Mouse (Mus musculus) embryonic fibroblast, embryonic 13.5 days (primary cell): ENCODE results near the gene Gng8. TPM values are rescaled to one million over a fixed set of nuclear protein-coding genes. Genes with fewer than 3 reads are reported as not detected.

Experiments
- H3K27ac ChIP-seq: 2 replicates; pipeline ENCODE4 v1.5.1; 2012; ENCODE audit warnings: low read length, control low read depth, inconsistent platforms; ENCODE audit not compliant: insufficient read depth
- H3K4me1 ChIP-seq: 2 replicates; pipeline ENCODE4 v1.6.1; 2011; ENCODE audit warnings: low read length; ENCODE audit not compliant: control insufficient read depth, insufficient read depth
- H3K4me3 ChIP-seq: 2 replicates; pipeline ENCODE4 v1.5.1; 2011; ENCODE audit warnings: mild to moderate bottlenecking, control low read depth, low read length; ENCODE audit not compliant: insufficient read depth
- CTCF ChIP-seq: IDR thresholded peaks from 2 replicates; pipeline ENCODE4 v1.5.1; 2011; ENCODE audit warnings: mild to moderate bottlenecking, control low read depth, low read length, moderate library complexity, borderline replicate concordance; ENCODE audit not compliant: insufficient read depth
- POLR2A ChIP-seq: IDR thresholded peaks from 2 replicates; pipeline ENCODE4 v1.6.1; 2011; ENCODE audit warnings: low read depth, mild to moderate bottlenecking, control low read depth, low read length, moderate library complexity
- polyA plus RNA-seq: library from polyadenylated mRNA; stranded (reverse); fragments of >200 nt; gene quantifications from 2 replicates; pipeline ENCODE4 v1.2.4, GENCODE M21; 2011; ENCODE audit warnings: low read depth; ENCODE audit not compliant: missing spikeins, insufficient read length

Gene Gng8
- polyA plus RNA-seq, 1 experiment: 24.7 TPM

- H3K27ac ChIP-seq: no peak overlapping the region
- no peak for TF ChIP-seq CTCF
- no peak for TF ChIP-seq POLR2A
- no peak overlapping the region for H3K4me3 ChIP-seq
- no peaks in the 10 kb centered on the region for H3K4me1 ChIP-seq
Measured at GRCm38 (mm10) chr7:16885905-16886304, 5.7 kb upstream of the Gng8 start.

GRCm38 (mm10) chr7:16890536-16890935 is 1.1 kb upstream of the Gng8 start:
- Histone ChIP-seq H3K27ac (peak overlapping the region; percentile 98), H3K4me1 (no peaks in the 10 kb centered on the region; the same call in 1 of the 2 replicates), H3K4me3 (peak overlapping the region; percentile 5)
- TF ChIP-seq CTCF (no peak), POLR2A (no peak)

DNA sequence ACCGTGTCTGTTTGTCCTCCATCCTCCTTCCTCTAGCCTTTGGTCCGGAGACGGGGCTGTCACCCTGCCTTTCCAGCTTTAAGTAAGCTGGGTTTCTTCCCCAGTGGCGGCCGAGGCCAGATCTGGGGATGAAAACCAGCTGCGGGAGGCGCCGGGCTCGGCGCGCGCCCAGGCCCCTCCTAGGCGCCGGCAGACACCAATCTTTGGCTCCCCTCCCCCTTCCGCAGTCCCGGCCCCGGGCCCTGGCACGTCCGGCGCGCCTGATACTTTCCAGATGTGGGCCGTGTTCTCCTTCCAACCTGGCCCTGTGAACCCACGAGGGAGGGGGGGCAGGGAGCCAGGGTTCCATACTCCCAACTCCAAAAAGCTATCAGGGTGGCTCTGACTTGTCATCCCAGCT is 642 bp upstream of the Gng8 start:
- Histone ChIP-seq H3K4me3 (peak overlapping the region; percentile 5), H3K4me1 (no peaks in the 10 kb centered on the region; the same call in 1 of the 2 replicates), H3K27ac (peak overlapping the region; percentile 98)
- peak; percentile 92 for TF ChIP-seq POLR2A
- TF ChIP-seq CTCF: no peak

GRCm38 (mm10) chr7:16892352-16892730 is 755 bp downstream of the Gng8 start:
- H3K27ac ChIP-seq: no peak overlapping the region
- peak overlapping the region; percentile 33 for H3K4me3 ChIP-seq
- H3K4me1 ChIP-seq: no peaks in the 10 kb centered on the region; the same call in 1 of the 2 replicates
- no peak for TF ChIP-seq CTCF
- TF ChIP-seq POLR2A: no peak

GRCm38 (mm10) chr7:16893612-16894011 is 2.0 kb downstream of the Gng8 start:
- Histone ChIP-seq H3K4me1 (no peaks in the 10 kb centered on the region; the same call in 1 of the 2 replicates), H3K27ac (no peak overlapping the region)
- TF ChIP-seq CTCF: no peak
- TF ChIP-seq POLR2A: no peak

DNA sequence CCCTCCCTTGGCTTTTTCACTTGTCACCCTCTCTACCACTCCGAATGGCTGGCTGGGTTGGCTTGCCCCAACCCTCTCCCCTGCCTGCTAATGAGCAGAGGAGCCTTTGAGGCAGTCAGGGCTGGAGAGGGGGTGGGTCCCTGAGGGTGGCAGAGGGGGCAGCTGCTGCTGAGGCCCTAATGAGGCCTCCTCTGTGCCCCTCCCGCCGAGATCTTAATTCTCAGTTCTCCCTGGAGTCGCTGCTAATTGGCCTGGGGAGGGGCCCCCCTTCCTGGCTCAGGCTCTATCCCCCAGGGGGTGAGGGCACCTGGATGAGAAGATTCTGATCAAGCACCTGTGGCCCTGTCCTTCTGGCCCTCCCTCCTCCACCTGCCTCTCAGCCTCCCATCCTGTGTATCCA is 2.7 kb downstream of the Gng8 start:
- Histone ChIP-seq H3K4me1 (no peaks in the 10 kb centered on the region; the same call in 1 of the 2 replicates), H3K4me3 (no peak overlapping the region), H3K27ac (no peak overlapping the region)
- TF ChIP-seq CTCF (no peak), POLR2A (no peak)

More at GRCm38 (mm10) chr7:16893612-16894011, 2.0 kb downstream of the Gng8 start:
- H3K4me3 ChIP-seq: no peak overlapping the region

DNA sequence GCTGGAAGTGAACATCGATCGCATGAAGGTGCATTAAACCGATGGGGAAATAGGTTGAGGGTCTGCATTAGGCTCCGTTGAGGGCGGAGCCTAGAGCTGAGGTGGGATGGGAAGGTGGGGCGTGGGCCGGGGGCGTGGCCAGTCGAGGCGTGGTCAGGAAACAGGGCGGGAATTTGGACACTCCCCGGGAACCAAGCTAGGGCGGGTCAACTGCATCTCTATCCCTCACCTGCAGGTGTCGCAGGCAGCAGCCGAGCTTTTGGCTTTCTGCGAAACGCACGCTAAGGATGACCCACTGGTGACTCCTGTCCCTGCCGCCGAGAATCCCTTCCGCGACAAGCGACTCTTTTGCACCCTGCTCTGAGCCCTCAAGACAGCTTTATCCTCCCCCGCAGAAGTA is 3.4 kb downstream of the Gng8 start:
- Histone ChIP-seq H3K27ac (no peak overlapping the region), H3K4me1 (no peaks in the 10 kb centered on the region; the same call in 1 of the 2 replicates)
- TF ChIP-seq CTCF (peak; percentile 86; the same call in 1 of the 2 replicates), POLR2A (no peak)

DNA sequence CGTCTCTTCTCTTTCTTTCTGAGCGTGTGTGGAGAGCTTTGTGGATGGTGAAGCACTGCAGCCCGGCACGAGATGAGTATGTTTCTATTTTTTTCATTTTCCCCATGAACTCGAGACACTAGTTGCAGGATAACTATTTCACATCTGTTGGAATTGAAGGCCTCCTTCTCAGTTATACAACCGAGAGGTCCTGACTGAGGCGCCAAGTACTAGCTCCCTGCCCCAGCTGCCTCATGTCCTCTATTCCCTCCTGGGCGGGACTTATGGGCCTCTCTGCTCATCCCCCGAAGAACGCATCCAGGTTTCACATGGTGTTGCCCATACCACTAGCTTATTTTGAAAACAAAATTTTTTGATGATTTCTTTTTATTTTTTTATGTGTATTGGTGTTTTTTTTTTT is 3.9 kb downstream of the Gng8 start:
- Histone ChIP-seq H3K27ac (no peak overlapping the region), H3K4me3 (no peak overlapping the region), H3K4me1 (no peaks in the 10 kb centered on the region; the same call in 1 of the 2 replicates)
- TF ChIP-seq CTCF (no peak), POLR2A (no peak)

More for the DNA sequence above, 3.4 kb downstream of the Gng8 start:
- no peak overlapping the region for H3K4me3 ChIP-seq

DNA sequence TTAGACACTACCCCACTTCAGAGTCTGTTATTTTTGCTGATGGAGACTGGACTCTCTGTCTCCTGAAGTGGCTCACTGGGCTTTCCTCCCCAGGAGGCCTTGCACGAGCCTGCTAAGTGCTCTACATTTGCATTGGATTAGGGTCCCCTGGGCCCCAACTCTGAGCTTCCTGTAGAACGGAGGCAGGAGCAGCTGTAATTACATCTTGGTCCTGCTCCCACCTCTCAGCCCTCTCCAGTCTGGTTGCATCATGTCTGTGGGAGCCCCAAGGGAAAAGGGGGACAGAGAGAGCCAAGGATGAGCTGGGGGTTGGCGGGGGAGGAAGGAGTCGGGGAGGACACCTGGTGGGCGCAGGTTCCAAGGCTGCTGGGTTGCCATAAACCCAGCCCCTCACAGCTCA is 8.9 kb downstream of the Gng8 start:
- Histone ChIP-seq H3K4me3 (no peak overlapping the region), H3K4me1 (no peaks in the 10 kb centered on the region), H3K27ac (no peak overlapping the region)
- TF ChIP-seq POLR2A (no peak), CTCF (no peak)

GRCm38 (mm10) chr7:16903439-16903955 is 11.9 kb downstream of the Gng8 start:
- TF ChIP-seq POLR2A (no peak), CTCF (no peak)
- Histone ChIP-seq H3K4me1 (peaks cover 3% of the 10 kb centered on the region; the same call in 1 of the 2 replicates), H3K27ac (no peak overlapping the region), H3K4me3 (no peak overlapping the region)

DNA sequence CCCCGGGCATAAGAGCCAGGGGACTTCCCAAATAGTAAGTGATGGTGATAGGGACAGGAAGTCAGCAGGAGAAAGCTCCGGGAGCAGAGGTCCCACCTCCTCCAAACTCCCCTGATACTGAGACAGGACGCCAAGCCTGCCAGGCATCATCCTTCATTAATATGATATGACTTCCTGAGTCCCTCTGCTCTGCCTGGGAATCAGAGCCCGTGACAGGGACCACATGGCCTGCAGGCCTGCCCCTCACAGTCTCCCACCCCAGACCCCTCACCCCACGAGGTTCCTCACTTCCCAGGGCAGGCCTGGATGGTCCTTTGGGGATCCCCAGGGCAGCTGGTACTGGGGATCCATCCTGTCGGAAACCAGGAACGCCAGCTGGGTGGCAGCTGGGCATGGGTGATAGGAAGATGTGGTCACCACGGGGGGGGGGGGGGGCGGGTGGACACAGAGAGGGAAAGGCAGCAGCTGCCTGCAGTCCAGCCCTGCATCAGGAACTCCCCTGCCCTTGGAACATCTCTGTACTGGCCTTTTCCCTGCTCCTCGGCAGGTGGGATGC is 12.6 kb downstream of the Gng8 start:
- TF ChIP-seq POLR2A (no peak), CTCF (no peak)
- Histone ChIP-seq H3K4me1 (peaks cover 3% of the 10 kb centered on the region; the same call in 1 of the 2 replicates), H3K27ac (no peak overlapping the region), H3K4me3 (no peak overlapping the region)
